Mouse (Mus musculus) G1E-ER4 (cell line): Measurements from ENCODE around the gene Birc5. TPM values are rescaled to one million over a fixed set of nuclear protein-coding genes. Genes with fewer than 3 reads are reported as not detected.

ENCODE experiments used
- GATA1 ChIP-seq: IDR thresholded peaks from one replicate; pipeline ENCODE4 v1.8.0; 2012; ENCODE audit warnings: low read length, inconsistent platforms
- polyA plus RNA-seq: library from polyadenylated mRNA; stranded (reverse); fragments of >175 nt; gene quantifications from 2 replicates; pipeline ENCODE4 v1.2.3, GENCODE M21; 2012

The Birc5 gene
- polyA plus RNA-seq, 1 experiment, result 113 TPM

- no peak for TF ChIP-seq GATA1
Measured at GRCm38 (mm10) chr11:117843434-117843833, 5.6 kb upstream of the Birc5 start.

GRCm38 (mm10) chr11:117844997-117845396, 4.1 kb upstream of the Birc5 start:
- no peak for TF ChIP-seq GATA1

- TF ChIP-seq GATA1, result no peak
Measured at GRCm38 (mm10) chr11:117845651-117846050, 3.4 kb upstream of the Birc5 start.

GRCm38 (mm10) chr11:117846640-117847039, 2.4 kb upstream of the Birc5 start:
- no peak for TF ChIP-seq GATA1

GRCm38 (mm10) chr11:117847593-117848215, 1.3 kb upstream of the Birc5 start:
- TF ChIP-seq GATA1, result no peak

- no peak for TF ChIP-seq GATA1
Measured at GRCm38 (mm10) chr11:117848271-117848984, 623 bp upstream of the Birc5 start.

GRCm38 (mm10) chr11:117852875-117853274, 3.8 kb downstream of the Birc5 start:
- no peak for TF ChIP-seq GATA1

- no peak for TF ChIP-seq GATA1
Measured at GRCm38 (mm10) chr11:117854241-117854640, 5.2 kb downstream of the Birc5 start.

- TF ChIP-seq GATA1, result no peak
Measured at GRCm38 (mm10) chr11:117855360-117855759, 6.3 kb downstream of the Birc5 start.

- TF ChIP-seq GATA1, result no peak
Measured at GRCm38 (mm10) chr11:117855975-117856374, 6.9 kb downstream of the Birc5 start.

- TF ChIP-seq GATA1, result no peak
Measured at GRCm38 (mm10) chr11:117857462-117857861, 8.4 kb downstream of the Birc5 start.

GRCm38 (mm10) chr11:117858392-117858791, 9.3 kb downstream of the Birc5 start:
- TF ChIP-seq GATA1, result no peak

GRCm38 (mm10) chr11:117860601-117861000, 11.6 kb downstream of the Birc5 start, which contains the start of gene Tmem235:
TSS of gene Tmem235 (plus strand) at chr11:117860752.
- TF ChIP-seq GATA1, result no peak

- TF ChIP-seq GATA1, result no peak
Measured at GRCm38 (mm10) chr11:117863174-117863856, 14.3 kb downstream of the Birc5 start.

- no peak for TF ChIP-seq GATA1
Measured at GRCm38 (mm10) chr11:117864805-117865204, 15.8 kb downstream of the Birc5 start.

- TF ChIP-seq GATA1, result no peak
Measured at GRCm38 (mm10) chr11:117865988-117866387, 16.9 kb downstream of the Birc5 start.
